Comparison of ENCODE assay signal across 8 mouse cellular contexts in the genomic region with DNA sequence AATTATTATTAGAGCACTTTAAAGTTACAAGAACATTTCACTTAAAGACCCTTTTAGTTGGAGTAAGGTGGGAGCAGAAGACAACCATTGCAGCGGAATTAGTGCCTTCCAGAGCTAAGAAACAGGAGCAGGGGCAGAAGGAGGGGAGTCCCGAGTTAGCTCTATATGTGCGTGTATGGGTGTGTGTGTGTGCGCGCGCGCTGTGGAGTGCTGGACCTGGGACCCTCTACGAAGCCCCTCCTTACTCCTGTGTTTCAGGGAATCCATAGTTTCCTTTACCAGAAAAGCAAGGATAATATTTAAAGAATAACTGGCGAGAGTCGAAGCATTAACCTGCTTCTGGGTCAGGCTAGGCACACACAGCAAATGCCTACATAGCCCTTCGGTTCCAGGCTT. TPM values are rescaled to one million over a fixed set of nuclear protein-coding genes. Genes with fewer than 3 reads are reported as not detected.
DNase-seq lines count a peak whose midpoint lies in the region; ATAC-seq and TF ChIP-seq lines count a peak whose summit lies in the region.

No protein-coding gene starts in this region.

- TF ChIP-seq CTCF in kidney, postnatal 0 days (IDR thresholded peaks at IDR 0.05; ENCODE audit: low read depth) = no peak

- no peaks in the 10 kb centered on the region for H3K27me3 ChIP-seq in kidney, postnatal 0 days (ENCODE audit: insufficient read depth, low read length)
- no peaks in the 10 kb centered on the region for H3K27me3 ChIP-seq in forebrain, embryonic 13.5 days
- no peaks in the 10 kb centered on the region for H3K27me3 ChIP-seq in liver, embryonic 12.5 days (replicated peaks)

- ATAC-seq in kidney, postnatal 0 days (replicated peaks; ENCODE audit: low FRiP score, low read depth) = no peak; the same call in 1 of the 2 replicates
- ATAC-seq in forebrain, embryonic 13.5 days = peak; percentile 61
- ATAC-seq in liver, embryonic 12.5 days = peak; percentile 47; the same call in 1 of the 2 replicates
- ATAC-seq in CD4-positive, CD25-positive, alpha-beta regulatory T cell, adult 4 months = no peak

- peak overlapping the region; percentile 77 for H3K27ac ChIP-seq in kidney, postnatal 0 days
- H3K27ac ChIP-seq in forebrain, embryonic 13.5 days = peak overlapping the region; percentile 79
- peak overlapping the region; percentile 73; the same call in 1 of the 2 replicates for H3K27ac ChIP-seq in liver, embryonic 12.5 days

- peaks cover 5% of the 10 kb centered on the region; the same call in 1 of the 2 replicates for H3K36me3 ChIP-seq in kidney, postnatal 0 days (ENCODE audit: insufficient read depth, low read length)
- peaks cover 20% of the 10 kb centered on the region for H3K36me3 ChIP-seq in forebrain, embryonic 13.5 days (ENCODE audit: poor library complexity, severe bottlenecking)
- peaks cover 18% of the 10 kb centered on the region for H3K36me3 ChIP-seq in liver, embryonic 12.5 days

- peaks cover 12% of the 10 kb centered on the region; the same call in 1 of the 2 replicates for H3K4me1 ChIP-seq in kidney, postnatal 0 days (replicated peaks; ENCODE audit: insufficient read depth, low read length)
- H3K4me1 ChIP-seq in forebrain, embryonic 13.5 days = peaks cover 29% of the 10 kb centered on the region
- H3K4me1 ChIP-seq in liver, embryonic 12.5 days = peaks cover 21% of the 10 kb centered on the region

- WGBS in kidney, postnatal 0 days = 3% methylated on average over 11 of the region's 11 CpGs
- 3% methylated on average over 11 of the region's 11 CpGs for WGBS in forebrain, embryonic 13.5 days
- 5% methylated on average over 11 of the region's 11 CpGs for WGBS in liver, embryonic 12.5 days (ENCODE audit: insufficient replicate concordance)

- peak overlapping the region; percentile 81 for H3K9ac ChIP-seq in kidney, postnatal 0 days (ENCODE audit: low read depth, low read length)
- H3K9ac ChIP-seq in forebrain, embryonic 13.5 days = peak overlapping the region; percentile 84
- H3K9ac ChIP-seq in liver, embryonic 12.5 days = peak overlapping the region; percentile 89

- H3K4me3 ChIP-seq in kidney, postnatal 0 days (replicated peaks; ENCODE audit: low read depth, low read length) = peak overlapping the region; percentile 92
- peak overlapping the region; percentile 87 for H3K4me3 ChIP-seq in forebrain, embryonic 13.5 days
- H3K4me3 ChIP-seq in liver, embryonic 12.5 days = peak overlapping the region; percentile 92

- DNase-seq in kidney, postnatal 0 days (ENCODE audit: low spot score) = peak; percentile 41
- DNase-seq in kidney, adult 9 months = no peak
- DNase-seq in MEL-GATA-1-ER (ENCODE audit: extremely low read depth, low read depth) = peak; percentile 16
- DNase-seq in left cerebral cortex, adult 18-20 months (ENCODE audit: low spot score in 2 of 2) = no peak
- no peak for DNase-seq in adrenal gland, adult (ENCODE audit: inconsistent age in 2 of 2, low spot score in 1 of 2)

- peak overlapping the region; percentile 72 for H3K4me2 ChIP-seq in kidney, postnatal 0 days (ENCODE audit: low read length)
- peak overlapping the region; percentile 83 for H3K4me2 ChIP-seq in forebrain, embryonic 13.5 days
- peak overlapping the region; percentile 100 for H3K4me2 ChIP-seq in liver, embryonic 12.5 days

- H3K9me3 ChIP-seq in kidney, postnatal 0 days (replicated peaks; ENCODE audit: low read length) = no peaks in the 10 kb centered on the region; the same call in 1 of the 2 replicates
- peaks cover 10% of the 10 kb centered on the region for H3K9me3 ChIP-seq in forebrain, embryonic 13.5 days (replicated peaks)
- peaks cover 10% of the 10 kb centered on the region for H3K9me3 ChIP-seq in liver, embryonic 12.5 days (replicated peaks)

RNA-seq across cellular contexts. Expression of a gene that starts 0.6 kb away (rescaled TPM):
- polyA plus RNA-seq in kidney, postnatal 0 days (2015; fragmentation: Nextera tagmentation; extraction: Ambion mirVana) = 373 and 387 TPM in 2 replicates
- polyA plus RNA-seq in forebrain, embryonic 13.5 days (2015; fragmentation: Nextera tagmentation; extraction: Ambion mirVana) = 143 and 159 TPM in 2 replicates
- 49.3 and 54.7 TPM in 2 replicates for polyA plus RNA-seq in liver, embryonic 12.5 days (2016; fragmentation: Nextera tagmentation; extraction: Ambion mirVana)
- polyA plus RNA-seq in CD4-positive, CD25-positive, alpha-beta regulatory T cell, adult 4 months (2017; shearing (Covaris generic)) = 10 to 100 TPM; 47.8 to 49.1 TPM
- 10 to 100 TPM; 53.0 to 53.1 TPM for total RNA-seq in left cerebral cortex, adult 18-20 months (2021)

RNA-seq across cellular contexts. Expression of a gene that starts 0.7 kb away (rescaled TPM):
- polyA plus RNA-seq in kidney, postnatal 0 days (2015; fragmentation: Nextera tagmentation; extraction: Ambion mirVana) = 0.13 and 0.29 TPM in 2 replicates
- polyA plus RNA-seq in forebrain, embryonic 13.5 days (2015; fragmentation: Nextera tagmentation; extraction: Ambion mirVana) = 0.18 and 0.21 TPM in 2 replicates
- polyA plus RNA-seq in liver, embryonic 12.5 days (2016; fragmentation: Nextera tagmentation; extraction: Ambion mirVana) = not detected in 2 replicates
- polyA plus RNA-seq in CD4-positive, CD25-positive, alpha-beta regulatory T cell, adult 4 months (2017; shearing (Covaris generic)) = not detected
- not detected for total RNA-seq in left cerebral cortex, adult 18-20 months (2021)

RNA-seq across cellular contexts. Expression of a gene that starts 0.7 kb away (rescaled TPM):
- 13.5 and 13.9 TPM in 2 replicates for polyA plus RNA-seq in kidney, postnatal 0 days (2015; fragmentation: Nextera tagmentation; extraction: Ambion mirVana)
- polyA plus RNA-seq in forebrain, embryonic 13.5 days (2015; fragmentation: Nextera tagmentation; extraction: Ambion mirVana) = 8.6 and 11.5 TPM in 2 replicates
- polyA plus RNA-seq in liver, embryonic 12.5 days (2016; fragmentation: Nextera tagmentation; extraction: Ambion mirVana) = 2.4 and 2.8 TPM in 2 replicates
- polyA plus RNA-seq in CD4-positive, CD25-positive, alpha-beta regulatory T cell, adult 4 months (2017; shearing (Covaris generic)) = 10 to 100 TPM in 1 of 2 experiments, 1 to 10 TPM in 1; 7.0 to 11.2 TPM
- total RNA-seq in left cerebral cortex, adult 18-20 months (2021) = 10 to 100 TPM; 27.9 to 31.6 TPM

Comparison
In these comparisons a context has a peak if more than half of its experiments do, and no peak if none do; other contexts are left out.
1. DNase-seq: peak in kidney, postnatal 0 days (single experiment) and MEL-GATA-1-ER (single experiment); none in kidney, adult 9 months (single experiment), left cerebral cortex, adult 18-20 months (0 of 2) and adrenal gland, adult (0 of 2).
2. ATAC-seq: peak in forebrain, embryonic 13.5 days (single experiment) and liver, embryonic 12.5 days (single experiment); none in kidney, postnatal 0 days (single experiment) and CD4-positive, CD25-positive, alpha-beta regulatory T cell, adult 4 months (single experiment).
3. Peak in every context shown above with its lines, with median percentiles within 50 percentile points of each other: H3K27ac ChIP-seq, H3K4me2 ChIP-seq, H3K4me3 ChIP-seq and H3K9ac ChIP-seq.